Mouse (Mus musculus) C2C12 (cell line): ENCODE results near the gene Hrh3. TPM values are rescaled to one million over a fixed set of nuclear protein-coding genes. Genes with fewer than 3 reads are reported as not detected.

Source experiments
- H3K27me3 ChIP-seq: one replicate; pipeline ENCODE4 v1.6.1; 2011; ENCODE audit not compliant: control insufficient read depth, insufficient read depth, insufficient read length
- H3K36me3 ChIP-seq: one replicate; pipeline ENCODE4 v1.6.1; 2011; ENCODE audit not compliant: control insufficient read depth, insufficient read depth
- H3K4me3 ChIP-seq: one replicate; pipeline ENCODE4 v1.5.1; 2011; ENCODE audit warnings: mild to moderate bottlenecking, control low read depth; ENCODE audit not compliant: poor library complexity, insufficient read depth, severe bottlenecking
- H3K79me2 ChIP-seq: one replicate; pipeline ENCODE4 v1.6.1; 2011; ENCODE audit not compliant: control insufficient read depth, insufficient read depth
- H3K79me3 ChIP-seq: one replicate; pipeline ENCODE4 v1.6.1; 2011; ENCODE audit warnings: low read depth, control low read depth
- H3ac ChIP-seq: one replicate; pipeline ENCODE3; 2011; ENCODE audit warnings: low read depth; ENCODE audit not compliant: control insufficient read depth, insufficient read length
- CEBPB ChIP-seq: IDR thresholded peaks from one replicate; pipeline ENCODE4 v1.6.1; 2011; ENCODE audit warnings: low read depth, mild to moderate bottlenecking, control low read depth, moderate library complexity
- CTCF ChIP-seq: IDR thresholded peaks from one replicate; pipeline ENCODE4 v1.5.1; 2011; ENCODE audit not compliant: control insufficient read depth, insufficient read depth, insufficient read length
- FOSL1 ChIP-seq: IDR thresholded peaks from one replicate; pipeline ENCODE4 v1.8.0; 2011; ENCODE audit warnings: mild to moderate bottlenecking, low read length; ENCODE audit not compliant: poor library complexity, insufficient read depth, severe bottlenecking
- MAX ChIP-seq: IDR thresholded peaks from one replicate; pipeline ENCODE4 v1.6.1; 2011; ENCODE audit warnings: mild to moderate bottlenecking, control low read depth
- MYOD1 ChIP-seq: IDR thresholded peaks from one replicate; pipeline ENCODE4 v1.6.1; 2011; ENCODE audit warnings: low read depth; ENCODE audit not compliant: control insufficient read depth, insufficient read length
- MYOG ChIP-seq: IDR thresholded peaks from one replicate; pipeline ENCODE4 v1.6.1; 2011; ENCODE audit not compliant: control insufficient read depth, insufficient read length; ENCODE audit errors: extremely low read depth
- USF1 ChIP-seq: IDR thresholded peaks from one replicate; pipeline ENCODE4 v1.6.1; 2011; ENCODE audit warnings: low read depth, mild to moderate bottlenecking, control low read depth, moderate library complexity
- polyA plus RNA-seq: library from polyadenylated mRNA; unstranded; fragments of >200 nt; fragmentation: generic; extraction: Trizol; gene quantifications from one replicate; pipeline ENCODE4 v1.2.1, GENCODE M21; 2012; ENCODE audit warnings: missing spikeins

Hrh3 gene
- polyA plus RNA-seq, 1 experiment: not detected

GRCm38 (mm10) chr2:180118661-180119438 lies 14.6 kb upstream of the Hrh3 start, which contains the start of gene Osbpl2:
Osbpl2 (plus strand) TSS chr2:180119306.
- H3K4me3 ChIP-seq: peak within 1 kb of the TSS; percentile 72
- no peaks in the 10 kb centered on the region for H3K79me3 ChIP-seq

DNA sequence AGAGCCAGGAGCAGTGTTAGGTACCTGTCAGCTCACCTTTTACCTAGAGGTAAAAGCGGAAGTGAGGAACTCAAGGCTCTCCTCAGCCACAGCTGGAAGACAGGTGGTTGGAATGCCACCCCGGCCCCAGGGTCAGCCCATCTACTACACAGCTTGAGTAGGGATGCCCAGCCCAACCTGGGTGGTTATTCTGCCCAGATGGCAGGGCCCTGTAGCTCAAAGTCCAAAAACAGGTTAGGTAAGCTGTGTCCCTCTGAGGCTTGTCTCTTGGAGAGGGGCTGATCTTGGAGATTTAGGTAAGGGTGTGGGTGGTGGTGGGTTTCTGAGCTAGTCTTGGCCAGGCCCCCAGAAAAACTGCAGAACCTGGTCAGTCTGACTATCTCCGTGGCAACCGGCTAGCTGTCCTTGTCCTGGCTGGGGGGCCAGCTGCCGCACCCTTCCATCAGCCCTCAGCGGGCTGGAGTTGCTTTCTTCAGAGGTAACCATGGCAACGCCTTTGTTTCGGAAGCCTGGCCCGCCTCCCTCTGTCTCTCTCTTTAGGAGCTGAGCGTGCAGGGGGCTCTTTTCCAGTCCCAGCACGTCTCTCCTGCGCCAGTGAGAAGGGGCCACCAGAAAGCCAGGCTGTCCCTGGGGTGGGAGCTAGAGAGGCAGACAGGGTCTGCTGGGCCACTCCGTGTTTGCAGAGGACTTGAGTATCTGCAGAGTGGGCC lies 13.4 kb upstream of the Hrh3 start:
- TF ChIP-seq FOSL1 (no peak), CTCF (no peak), MAX (no peak), USF1 (no peak), MYOG (no peak)
- Histone ChIP-seq H3K4me3 (no peak overlapping the region), H3K36me3 (no peaks in the 10 kb centered on the region), H3K79me2 (no peaks in the 10 kb centered on the region), H3K79me3 (no peaks in the 10 kb centered on the region), H3ac (no peak overlapping the region), H3K27me3 (no peaks in the 10 kb centered on the region)

More at GRCm38 (mm10) chr2:180118661-180119438, 14.6 kb upstream of the Hrh3 start, which contains the start of gene Osbpl2:
- H3K79me2 ChIP-seq: no peaks in the 10 kb centered on the region
- no peaks in the 10 kb centered on the region for H3K36me3 ChIP-seq
- peak within 1 kb of the TSS; percentile 45 for H3ac ChIP-seq
- no peaks in the 10 kb centered on the region for H3K27me3 ChIP-seq
- TF ChIP-seq FOSL1 (no peak), MAX (peak; percentile 73), MYOG (no peak), CEBPB (no peak), MYOD1 (no peak), CTCF (no peak), USF1 (peak; percentile 66)

GRCm38 (mm10) chr2:180116741-180117484 lies 12.6 kb upstream of the Hrh3 start:
- H3K27me3 ChIP-seq: no peaks in the 10 kb centered on the region
- no peak overlapping the region for H3K4me3 ChIP-seq
- H3K36me3 ChIP-seq: no peaks in the 10 kb centered on the region
- H3K79me3 ChIP-seq: no peaks in the 10 kb centered on the region
- H3ac ChIP-seq: no peak overlapping the region
- TF ChIP-seq MYOD1 (no peak), USF1 (no peak), MAX (no peak), MYOG (no peak), FOSL1 (no peak), CEBPB (no peak), CTCF (no peak)
- H3K79me2 ChIP-seq: no peaks in the 10 kb centered on the region

GRCm38 (mm10) chr2:180116081-180116493 lies 11.8 kb upstream of the Hrh3 start:
- Histone ChIP-seq H3ac (no peak overlapping the region), H3K27me3 (peaks cover 4% of the 10 kb centered on the region), H3K4me3 (no peak overlapping the region), H3K79me2 (no peaks in the 10 kb centered on the region), H3K79me3 (no peaks in the 10 kb centered on the region), H3K36me3 (no peaks in the 10 kb centered on the region)
- no peak for TF ChIP-seq MYOD1
- TF ChIP-seq USF1: peak; percentile 8

DNA sequence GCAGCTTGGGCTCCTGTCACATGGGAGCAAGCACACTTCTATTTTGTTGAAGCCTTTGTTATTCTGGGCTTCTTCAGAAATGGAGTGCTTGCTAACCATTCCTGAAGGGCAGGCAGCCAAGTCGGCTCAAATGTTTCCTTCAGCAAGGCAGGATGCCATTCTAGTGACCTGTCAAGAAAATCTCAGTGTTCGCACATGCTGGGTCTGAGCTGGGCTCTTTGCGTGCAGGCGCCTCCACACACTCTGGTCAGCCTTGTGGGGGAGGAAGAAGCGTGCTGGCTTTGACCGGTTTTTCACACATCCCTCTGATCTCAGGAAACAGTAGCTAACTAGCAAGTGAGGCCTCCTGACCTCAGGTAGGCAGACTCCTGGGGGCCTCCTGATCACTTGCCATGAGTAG lies 11.0 kb upstream of the Hrh3 start:
- Histone ChIP-seq H3K27me3 (peaks cover 5% of the 10 kb centered on the region), H3K36me3 (no peaks in the 10 kb centered on the region), H3K79me2 (no peaks in the 10 kb centered on the region), H3K4me3 (no peak overlapping the region), H3K79me3 (no peaks in the 10 kb centered on the region), H3ac (no peak overlapping the region)
- TF ChIP-seq MYOD1 (no peak), CTCF (no peak), MAX (peak; percentile 36)
